Mouse (Mus musculus): Measurements from ENCODE around the gene Olfr263.
"Not testable (repeated sequence)": the region's sequence is repeated elsewhere in the genome, so short reads cannot be mapped to it uniquely, and the experiment has no call there.

Olfr263 gene

DNA sequence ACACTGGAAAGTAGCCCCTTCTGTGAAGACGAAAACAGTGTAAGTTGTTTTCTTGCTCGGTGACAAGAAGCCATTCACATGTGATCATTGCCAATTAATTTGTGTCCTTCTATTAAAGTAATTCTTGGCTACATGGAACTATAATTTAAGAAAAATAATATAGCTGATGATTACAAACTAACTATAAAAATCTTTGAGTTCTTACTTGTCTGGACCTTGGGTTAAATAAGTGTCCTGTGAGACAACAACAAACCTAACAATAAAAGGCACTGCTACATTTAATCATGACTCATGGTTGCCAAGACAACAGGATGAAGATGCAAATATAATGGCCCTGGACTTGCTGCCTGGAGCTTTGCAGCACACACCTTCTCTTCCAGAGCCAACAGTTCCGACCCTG, at the start of gene Olfr263:
Gene Olfr263 (plus strand): TSS at position 301 of the 400 bp plus-strand sequence.
- DNase-seq, result not testable (repeated sequence)

- DNase-seq, result no peak
Observed at GRCm38 (mm10) chr13:21082686-21083085, 46.8 kb upstream of the Olfr263 start.

DNA sequence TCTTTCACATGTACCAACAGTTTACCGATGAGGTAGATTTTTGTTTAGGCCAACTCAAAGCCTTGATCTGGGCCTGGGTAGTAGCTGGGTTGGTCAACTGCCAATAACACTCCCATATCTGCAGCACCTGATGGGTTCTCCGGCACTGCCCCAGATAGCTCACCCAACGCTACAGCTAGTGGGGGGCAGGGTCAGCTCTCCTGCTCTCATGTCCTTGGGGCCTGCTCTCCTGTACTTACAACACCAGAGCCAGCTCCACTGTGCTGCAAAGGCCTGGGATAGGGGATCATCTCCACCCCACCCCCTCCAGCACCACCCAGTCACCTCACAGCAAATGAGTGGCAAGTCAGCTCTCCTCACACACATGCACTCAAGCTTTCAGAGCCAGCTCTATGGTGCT, 19.7 kb upstream of the Olfr263 start:
- DNase-seq, result no peak

GRCm38 (mm10) chr13:21110441-21110840, 19.0 kb upstream of the Olfr263 start:
- DNase-seq, result no peak

- not testable (repeated sequence) for DNase-seq
Observed at GRCm38 (mm10) chr13:21111183-21111582, 18.3 kb upstream of the Olfr263 start, which contains the start of gene Olfr1369-ps1. TSS of gene Olfr1369-ps1 (plus strand) at chr13:21111483.

GRCm38 (mm10) chr13:21114121-21114520, 15.3 kb upstream of the Olfr263 start:
- no peak for DNase-seq

DNA sequence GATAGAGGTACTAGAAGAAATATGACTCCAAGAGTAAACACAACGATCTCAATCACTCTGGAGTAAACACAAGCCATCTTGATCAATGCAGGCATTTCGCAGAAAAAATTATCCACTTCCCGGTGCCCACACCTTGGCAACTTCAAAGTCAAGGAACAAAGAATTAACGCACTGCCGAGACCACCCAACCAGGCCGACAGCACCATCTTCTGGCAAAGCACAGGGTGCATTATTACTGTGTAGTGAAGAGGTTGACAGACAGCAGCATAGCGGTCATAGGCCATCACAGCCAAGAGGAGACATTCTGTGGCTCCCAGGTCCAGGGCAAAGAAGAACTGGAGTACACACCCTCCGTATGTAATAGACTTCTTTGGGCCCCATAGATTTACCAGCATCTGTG, 13.0 kb downstream of the Olfr263 start:
- peak; percentile 59 for DNase-seq

DNA sequence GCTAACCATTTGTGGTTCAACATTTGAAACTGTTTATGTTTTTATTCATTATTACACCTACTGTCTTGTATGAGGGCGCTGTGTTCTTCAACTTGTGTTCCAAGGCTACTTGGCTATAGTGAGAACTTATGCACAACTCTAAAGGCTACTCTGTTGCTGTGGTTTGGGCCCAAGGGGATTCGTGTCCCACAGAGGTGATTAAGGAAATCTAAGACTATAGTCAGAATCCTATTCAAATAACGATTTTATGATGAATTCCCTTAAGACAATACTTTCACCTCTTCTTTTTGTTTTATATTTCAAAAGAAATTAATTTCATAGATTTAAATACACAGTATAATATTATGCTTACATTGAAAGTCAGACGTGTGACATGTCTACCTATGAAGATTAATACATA, 16.3 kb downstream of the Olfr263 start, which contains the start of gene Olfr1368:
Gene Olfr1368 (minus strand): TSS at position 101 of the 400 bp plus-strand sequence.
- no peak for DNase-seq

GRCm38 (mm10) chr13:21155888-21156287, 26.4 kb downstream of the Olfr263 start:
- no peak for DNase-seq

DNA sequence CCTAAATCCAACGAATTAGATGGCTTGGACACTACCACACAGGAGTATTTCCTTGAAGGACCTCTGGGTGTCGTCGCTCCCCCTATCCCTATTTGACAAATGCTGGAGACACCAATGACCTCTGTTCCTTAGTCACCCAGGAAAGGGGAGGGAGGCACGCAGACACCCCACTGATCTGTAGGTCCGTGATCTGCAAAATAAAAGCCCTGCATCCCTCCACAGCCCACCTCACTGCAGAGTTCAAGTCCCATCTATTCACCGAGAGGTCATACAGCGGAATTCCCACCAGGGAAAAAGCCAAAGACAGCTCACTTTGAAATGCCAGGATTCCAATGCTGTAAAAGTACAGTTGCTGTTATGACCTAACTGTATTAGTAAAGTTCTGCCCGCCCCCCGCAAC, 28.6 kb downstream of the Olfr263 start:
- DNase-seq, result no peak

GRCm38 (mm10) chr13:21158785-21159474, 29.5 kb downstream of the Olfr263 start:
- DNase-seq, result peak; percentile 96

GRCm38 (mm10) chr13:21159475-21159819, 30.0 kb downstream of the Olfr263 start:
- DNase-seq, result peak; percentile 50

GRCm38 (mm10) chr13:21160041-21160511, 30.6 kb downstream of the Olfr263 start:
- peak; percentile 38 for DNase-seq

DNA sequence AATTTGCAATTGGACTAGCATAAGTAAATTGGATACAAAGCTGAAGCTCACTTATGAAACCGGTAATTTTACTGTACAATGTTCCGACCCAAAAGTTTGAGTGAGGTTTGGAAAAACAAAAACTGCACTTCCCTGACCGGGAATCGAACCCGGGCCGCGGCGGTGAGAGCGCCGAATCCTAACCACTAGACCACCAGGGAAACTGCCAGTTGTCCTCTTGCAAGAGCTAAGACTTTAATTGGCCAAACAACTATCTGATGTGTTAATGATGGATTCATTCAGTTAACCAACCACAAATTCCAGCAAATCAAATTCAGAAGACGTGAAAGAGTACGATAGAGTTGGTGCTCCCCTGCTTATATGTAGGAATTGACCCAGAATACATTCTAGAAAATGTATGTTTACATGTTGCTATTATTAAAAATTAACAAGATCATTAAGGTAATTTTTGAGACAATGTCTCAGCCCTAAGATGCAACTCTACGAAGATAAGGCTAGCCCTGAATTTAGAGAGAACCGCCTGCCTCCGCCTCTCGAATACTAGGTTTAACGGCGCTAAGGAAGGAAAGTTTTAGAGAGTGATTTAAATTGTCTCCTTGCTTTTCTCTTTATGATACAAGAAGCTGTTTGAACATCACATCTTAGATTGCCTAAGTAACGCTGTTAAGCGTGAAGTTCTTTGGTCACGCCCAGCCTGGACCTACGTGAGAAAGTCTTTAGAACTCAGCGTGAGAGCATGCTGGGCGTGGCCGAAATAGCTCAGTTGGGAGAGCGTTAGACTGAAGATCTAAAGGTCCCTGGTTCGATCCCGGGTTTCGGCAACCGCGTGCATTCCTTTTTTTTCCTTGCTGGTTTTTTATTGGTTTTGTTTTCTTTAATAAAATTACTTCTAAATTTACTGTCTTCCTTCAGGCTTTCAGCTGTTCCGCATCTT, 31.5 kb downstream of the Olfr263 start:
- DNase-seq, result peak; percentile 90

- no peak for DNase-seq
Observed at GRCm38 (mm10) chr13:21161591-21161990, 32.2 kb downstream of the Olfr263 start.

DNA sequence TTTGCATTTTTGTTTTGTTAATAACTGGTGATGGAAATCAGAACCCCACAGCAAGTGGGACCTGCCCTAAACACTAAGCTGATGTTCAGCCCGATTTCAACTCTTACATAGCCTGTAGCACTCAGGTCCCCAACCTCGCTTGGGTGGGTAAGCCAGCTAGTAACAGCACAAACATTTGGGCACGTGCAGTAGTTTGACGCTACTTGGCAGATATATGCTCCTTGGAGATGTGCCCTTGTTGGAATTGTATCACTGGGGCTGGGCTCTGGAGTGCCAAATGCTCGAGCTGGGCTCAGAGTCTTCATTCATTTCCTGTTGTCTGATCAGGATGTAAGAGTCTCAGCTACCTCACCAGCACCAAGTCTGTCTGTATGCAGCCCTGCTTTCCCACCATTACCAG, 33.2 kb downstream of the Olfr263 start:
- DNase-seq, result no peak

DNA sequence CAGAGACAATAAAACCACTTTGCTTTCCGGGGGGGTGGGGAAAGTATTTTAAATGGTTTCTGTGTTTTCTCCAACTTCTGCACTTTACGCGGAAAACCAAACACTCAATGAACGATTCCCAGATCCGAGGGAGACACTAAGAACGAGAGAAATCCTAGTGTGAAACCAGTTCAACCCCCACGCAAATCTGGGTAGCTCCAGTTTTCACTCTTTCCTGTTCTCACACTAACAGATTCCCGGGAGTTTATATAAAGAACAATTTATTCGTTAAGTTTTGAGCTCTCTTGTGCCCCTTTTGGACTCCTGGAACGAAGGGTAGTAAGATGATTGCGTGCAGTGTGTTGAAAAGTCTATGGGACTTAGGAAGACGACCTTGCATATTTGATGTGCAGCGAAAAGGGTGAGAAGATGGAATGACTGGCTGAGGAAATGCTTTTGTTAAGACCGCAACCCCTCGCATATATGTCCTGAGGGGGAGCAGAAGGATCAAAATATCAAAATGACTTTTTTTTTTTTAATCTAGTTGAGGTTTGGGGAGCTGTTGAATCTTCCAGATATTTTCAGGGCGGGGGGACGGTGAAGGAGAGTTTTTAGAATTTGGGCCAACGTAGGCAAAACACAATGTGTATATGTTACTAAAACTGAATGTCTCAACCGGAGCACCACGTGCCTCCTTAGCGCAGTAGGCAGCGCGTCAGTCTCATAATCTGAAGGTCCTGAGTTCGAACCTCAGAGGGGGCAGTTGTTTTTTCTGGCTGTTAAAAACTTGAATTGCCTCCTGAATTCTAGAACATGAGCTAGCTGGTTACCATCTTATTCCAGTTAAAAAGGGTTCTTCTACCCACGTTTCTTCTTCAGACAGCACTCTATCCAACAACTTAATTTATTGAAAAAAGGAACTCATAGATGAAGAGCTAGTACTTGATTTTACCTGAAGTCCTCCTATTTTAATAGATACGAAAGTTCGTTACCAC, 37.8 kb downstream of the Olfr263 start:
- peak; percentile 85 for DNase-seq

DNA sequence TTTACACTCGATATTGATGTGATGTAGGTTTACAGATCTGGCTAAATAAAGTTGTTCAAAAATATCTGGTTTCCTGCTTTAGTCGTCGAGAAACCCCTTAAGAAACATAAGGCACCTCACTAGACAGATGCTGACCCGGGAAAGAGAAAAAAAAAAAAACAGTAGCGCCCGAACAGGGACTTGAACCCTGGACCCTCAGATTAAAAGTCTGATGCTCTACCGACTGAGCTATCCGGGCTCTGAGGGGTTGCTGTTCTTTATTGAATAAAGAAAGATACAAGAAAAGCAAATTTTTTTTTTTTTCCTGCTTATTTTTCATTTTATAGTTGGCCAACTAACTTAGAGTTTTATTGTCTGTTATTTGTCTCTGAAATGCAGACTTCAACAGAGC, 38.5 kb downstream of the Olfr263 start:
- DNase-seq, result peak; percentile 46

GRCm38 (mm10) chr13:21168371-21169011, 39.1 kb downstream of the Olfr263 start:
- DNase-seq, result peak; percentile 48

DNA sequence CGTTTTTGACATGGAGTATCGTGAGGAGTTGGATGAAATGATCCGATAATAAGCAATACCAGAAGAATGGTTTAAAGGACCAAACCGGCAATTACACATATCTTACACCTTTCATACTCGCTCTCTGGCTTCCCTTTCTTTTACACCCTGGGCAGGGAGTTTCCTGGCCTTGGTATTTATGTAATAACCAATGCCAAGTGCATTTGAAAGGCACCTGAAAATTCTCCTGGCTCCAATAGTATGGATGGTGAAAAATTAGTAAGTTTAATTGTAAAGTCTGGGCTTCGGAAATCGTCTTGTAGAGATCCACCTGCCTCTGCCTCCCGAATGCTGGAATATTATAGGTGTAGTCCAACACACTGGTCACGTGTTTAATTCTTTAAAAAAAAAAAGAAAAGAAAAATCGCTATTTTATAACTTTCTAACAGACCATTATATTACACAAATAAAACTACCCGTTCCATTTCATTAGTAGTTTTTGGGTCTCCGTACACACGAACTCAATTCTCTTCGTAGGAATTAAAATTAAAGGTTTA, 39.8 kb downstream of the Olfr263 start:
- no peak for DNase-seq

GRCm38 (mm10) chr13:21169657-21170430, 40.4 kb downstream of the Olfr263 start:
- DNase-seq, result peak; percentile 84

All from thymus, postnatal 4 days (tissue).